10 mouse cellular contexts compared by ENCODE assay signal in the genomic region with DNA sequence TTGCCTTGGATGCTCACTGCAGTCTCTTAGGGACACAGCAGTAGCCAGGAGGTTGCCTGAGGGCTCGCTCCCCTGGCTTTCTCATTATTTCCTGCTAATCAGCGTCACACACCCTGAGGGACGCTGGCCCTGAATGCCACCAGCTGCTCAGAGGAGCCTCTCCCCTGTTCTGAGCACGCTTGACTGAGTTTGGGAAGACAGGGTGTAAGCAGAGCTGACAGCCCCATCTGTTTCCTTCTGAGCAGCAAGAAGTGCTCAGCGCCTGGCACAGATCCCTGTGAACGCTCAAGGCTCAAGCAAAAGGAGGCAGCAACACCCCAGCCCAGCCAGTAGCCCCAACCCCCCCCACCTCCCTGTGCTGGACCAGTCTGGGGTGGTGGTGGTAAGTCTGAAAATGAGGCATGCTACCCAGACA. TPM values are rescaled to one million over a fixed set of nuclear protein-coding genes. Genes with fewer than 3 reads are reported as not detected.
DNase-seq lines count a peak whose midpoint lies in the region; ATAC-seq lines count a peak whose summit lies in the region.
"Had no signal": no experiment of that assay in that cellular context is flagged by ENCODE, and none has a peak within 500 bp of the region (broad histone marks: within the 10 kb centered on the region; RNA-seq: fewer than 3 reads in every experiment).

No protein-coding gene starts in this region.

- H3K4me3 ChIP-seq in embryonic facial prominence, embryonic 15.5 days (replicated peaks): no peak overlapping the region
- H3K4me3 ChIP-seq in hindbrain, embryonic 12.5 days: no peak overlapping the region
- H3K4me3 ChIP-seq: liver, embryonic 15.5 days had no signal

- 6% methylated on average over 6 of the region's 6 CpGs for WGBS in embryonic facial prominence, embryonic 15.5 days
- 7% methylated on average over 6 of the region's 6 CpGs for WGBS in hindbrain, embryonic 12.5 days

- peak overlapping the region; percentile 58 for H3K27ac ChIP-seq in embryonic facial prominence, embryonic 15.5 days (replicated peaks)
- H3K27ac ChIP-seq in hindbrain, embryonic 12.5 days: peak overlapping the region; percentile 66
- H3K27ac ChIP-seq: liver, embryonic 15.5 days had no signal

- peak; percentile 75 for ATAC-seq in embryonic facial prominence, embryonic 15.5 days (ENCODE audit: insufficient number of reproducible peaks, low FRiP score, low TSS enrichment, low read depth)
- ATAC-seq in hindbrain, embryonic 12.5 days (ENCODE audit: low FRiP score): peak; percentile 88

- intact Hi-C loops in left cerebral cortex, postnatal 10 days (cut with DNase I): no loop called here

- no peaks in the 10 kb centered on the region for H3K9me3 ChIP-seq in embryonic facial prominence, embryonic 15.5 days (replicated peaks)
- no peaks in the 10 kb centered on the region for H3K9me3 ChIP-seq in hindbrain, embryonic 12.5 days (replicated peaks)
- H3K9me3 ChIP-seq: liver, embryonic 15.5 days had no signal

- H3K4me1 ChIP-seq in embryonic facial prominence, embryonic 15.5 days: peaks cover 12% of the 10 kb centered on the region
- H3K4me1 ChIP-seq in hindbrain, embryonic 12.5 days: peaks cover 32% of the 10 kb centered on the region
- H3K4me1 ChIP-seq: liver, embryonic 15.5 days had no signal

- peak; percentile 9 for DNase-seq in kidney, adult 11 months
- DNase-seq in kidney, adult 18-20 months: no peak
- DNase-seq in left cerebral cortex, postnatal 10 days (ENCODE audit: extremely low spot score in 1 of 2, low spot score in 2 of 2): peak; percentile 77 to 79
- DNase-seq in retina, adult 2 months (ENCODE audit: low read depth, low spot score): peak; percentile 18
- DNase-seq in T-cell, adult 2 months (ENCODE audit: low spot score): no peak
- DNase-seq in yolk sac, embryonic 10.5 days (ENCODE audit: low spot score): no peak

- no peaks in the 10 kb centered on the region for H3K36me3 ChIP-seq in embryonic facial prominence, embryonic 15.5 days
- no peaks in the 10 kb centered on the region for H3K36me3 ChIP-seq in hindbrain, embryonic 12.5 days
- H3K36me3 ChIP-seq: liver, embryonic 15.5 days had no signal

- no peak overlapping the region for H3K9ac ChIP-seq in embryonic facial prominence, embryonic 15.5 days
- no peak overlapping the region for H3K9ac ChIP-seq in hindbrain, embryonic 12.5 days
- H3K9ac ChIP-seq: liver, embryonic 15.5 days had no signal

- H3K27me3 ChIP-seq in embryonic facial prominence, embryonic 15.5 days: no peaks in the 10 kb centered on the region
- H3K27me3 ChIP-seq in hindbrain, embryonic 12.5 days: peaks cover 2% of the 10 kb centered on the region; the same call in 1 of the 2 replicates

- no peak overlapping the region for H3K4me2 ChIP-seq in embryonic facial prominence, embryonic 15.5 days (replicated peaks)
- H3K4me2 ChIP-seq in hindbrain, embryonic 12.5 days (replicated peaks): no peak overlapping the region
- H3K4me2 ChIP-seq: liver, embryonic 15.5 days had no signal

RNA-seq across cellular contexts. Expression of gene Ppp1r26, which starts 59.2 kb away (rescaled TPM):
- 5.3 and 6.5 TPM in 2 replicates for polyA plus RNA-seq in embryonic facial prominence, embryonic 15.5 days (2015; fragmentation: Nextera tagmentation; extraction: Ambion mirVana)
- polyA plus RNA-seq in hindbrain, embryonic 12.5 days (2016; fragmentation: Nextera tagmentation; extraction: Ambion mirVana): 10.0 and 10.6 TPM in 2 replicates
- 10 to 100 TPM; 26.9 to 27.3 TPM for total RNA-seq in left cerebral cortex, postnatal 10 days (2021)
- total RNA-seq: CH12.LX had no signal

Comparison
In these comparisons a context has a peak if more than half of its experiments do, and no peak if none do; other contexts are left out.
1. DNase-seq: peak in kidney, adult 11 months (single experiment), left cerebral cortex, postnatal 10 days (2 of 2) and retina, adult 2 months (single experiment); none in kidney, adult 18-20 months (single experiment), T-cell, adult 2 months (single experiment) and yolk sac, embryonic 10.5 days (single experiment).